Mouse (Mus musculus): ENCODE measurements around the gene Emc10.

Emc10 gene

GRCm38 (mm10) chr7:44484841-44485571, 11.3 kb downstream of the Emc10 start:
- peak in 1 of 2 experiments; percentile 51 for DNase-seq

DNA sequence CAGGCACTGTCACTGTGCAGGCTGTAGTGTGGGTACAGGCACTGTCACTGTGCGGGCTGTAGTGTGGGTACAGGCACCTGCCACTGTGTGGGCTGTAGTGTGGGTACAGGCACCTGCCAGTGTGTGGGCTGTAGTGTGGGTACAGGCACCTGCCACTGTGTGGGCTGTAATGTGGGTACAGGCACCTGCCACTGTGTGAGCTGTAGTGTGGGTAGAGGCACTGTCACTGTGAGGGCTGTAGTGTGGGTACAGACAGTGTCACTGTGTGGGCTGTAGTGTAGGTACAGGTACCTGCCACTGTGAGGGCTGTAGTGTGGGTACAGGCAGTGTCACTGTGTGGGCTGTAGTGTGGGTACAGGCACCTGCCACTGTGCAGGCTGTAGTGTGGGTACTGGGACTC, 12.2 kb downstream of the Emc10 start:
- no peak for DNase-seq

DNA sequence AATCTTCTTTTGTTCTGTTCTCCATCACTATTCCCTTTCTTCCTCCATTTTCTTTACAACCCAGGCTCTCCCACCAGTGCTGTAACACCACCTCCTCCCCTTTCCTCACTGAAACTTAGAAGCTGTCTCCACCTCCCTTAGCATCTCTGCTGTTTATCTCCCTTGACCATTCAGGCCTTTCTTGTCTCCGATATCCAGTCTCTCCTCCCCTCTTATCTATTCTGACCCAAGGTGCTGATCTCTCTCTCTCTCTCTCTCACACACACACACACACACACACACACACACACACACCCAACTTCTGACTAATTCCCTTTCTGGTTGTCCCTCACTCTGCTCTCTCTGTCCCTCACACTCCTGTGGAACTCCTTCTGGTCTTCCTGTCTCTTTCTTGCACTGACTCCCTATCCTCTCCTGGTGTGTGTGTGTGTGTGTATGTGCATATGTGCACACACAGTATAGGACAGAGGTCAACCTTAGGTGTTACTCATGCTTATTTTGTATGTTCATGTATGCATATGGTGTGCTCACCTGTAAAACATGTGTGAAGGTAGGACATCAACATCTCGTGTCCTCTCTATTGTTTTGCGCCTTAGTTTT, 13.4 kb downstream of the Emc10 start:
- no peak for DNase-seq

- no peak for DNase-seq
Observed at GRCm38 (mm10) chr7:44475046-44475614, 21.2 kb downstream of the Emc10 start.

DNA sequence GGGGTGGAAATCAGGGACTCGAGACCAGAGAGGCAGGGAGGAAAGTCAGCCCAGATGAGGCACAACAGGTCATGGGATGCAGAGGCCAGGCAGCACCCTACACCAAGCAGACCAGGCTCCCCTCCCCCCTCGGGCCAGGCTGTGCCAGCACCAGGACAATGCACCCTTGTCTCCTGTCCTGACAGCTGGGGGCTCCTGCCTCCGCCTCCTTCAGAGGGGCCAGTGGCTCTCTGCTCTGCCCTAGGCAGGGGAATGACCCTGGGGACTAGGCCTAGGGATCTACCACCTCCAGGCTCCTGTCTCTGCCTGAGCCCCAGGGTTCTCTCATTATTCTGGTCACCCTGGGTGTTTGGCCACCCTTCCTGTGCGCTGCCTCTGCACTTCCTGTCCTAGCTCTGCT, 21.9 kb downstream of the Emc10 start:
- no peak for DNase-seq

- no peak for DNase-seq
Observed at GRCm38 (mm10) chr7:44472961-44473646, 23.2 kb downstream of the Emc10 start.

DNA sequence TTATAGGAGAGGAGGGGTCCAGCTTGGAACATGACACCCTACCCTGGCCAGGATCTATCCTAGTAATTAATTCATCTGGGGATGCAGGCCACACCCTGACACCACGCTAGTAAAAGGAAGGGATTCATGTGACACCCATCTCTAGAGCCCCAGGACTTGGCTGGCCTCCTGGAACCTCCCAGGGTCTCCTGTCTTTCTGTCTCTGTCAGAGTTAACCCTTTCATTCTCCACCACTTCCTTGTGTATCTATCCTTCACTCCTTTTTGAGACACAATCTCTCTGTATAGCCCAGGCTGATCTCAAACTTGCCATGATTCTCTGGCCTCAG, 23.8 kb downstream of the Emc10 start:
- no peak for DNase-seq

DNA sequence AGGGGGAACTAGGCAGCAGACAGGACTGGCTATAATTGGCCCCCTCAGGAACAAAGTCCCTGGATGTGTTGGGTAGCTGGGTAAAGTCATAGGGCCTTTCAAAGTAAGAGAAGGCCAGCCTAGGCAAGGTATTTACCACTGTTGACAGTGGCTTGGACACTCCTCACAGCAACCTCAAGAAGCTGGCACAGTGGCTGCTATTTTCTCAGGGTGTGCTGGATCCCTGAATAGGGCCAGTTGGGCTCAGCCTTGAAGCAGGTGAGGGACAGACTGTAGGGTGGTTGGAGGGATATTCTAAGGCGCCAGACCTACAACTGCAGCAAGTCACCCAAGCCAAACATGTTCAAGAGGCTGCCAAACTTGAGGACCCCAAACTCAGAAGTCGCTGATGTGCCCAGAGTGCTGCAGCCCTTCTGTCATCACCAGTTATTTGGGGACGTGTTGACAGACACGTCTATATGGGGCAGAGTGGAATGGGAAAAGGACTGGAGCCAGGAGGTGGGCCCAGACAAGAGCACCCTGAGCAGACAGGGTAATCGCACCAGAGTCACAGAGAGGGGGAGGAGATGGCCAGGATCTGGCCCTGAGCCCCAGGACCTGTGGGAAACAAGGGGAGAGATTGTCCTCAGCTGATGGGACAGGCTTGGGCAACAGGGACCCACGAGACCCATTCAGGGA, 24.3 kb downstream of the Emc10 start:
- no peak for DNase-seq

DNA sequence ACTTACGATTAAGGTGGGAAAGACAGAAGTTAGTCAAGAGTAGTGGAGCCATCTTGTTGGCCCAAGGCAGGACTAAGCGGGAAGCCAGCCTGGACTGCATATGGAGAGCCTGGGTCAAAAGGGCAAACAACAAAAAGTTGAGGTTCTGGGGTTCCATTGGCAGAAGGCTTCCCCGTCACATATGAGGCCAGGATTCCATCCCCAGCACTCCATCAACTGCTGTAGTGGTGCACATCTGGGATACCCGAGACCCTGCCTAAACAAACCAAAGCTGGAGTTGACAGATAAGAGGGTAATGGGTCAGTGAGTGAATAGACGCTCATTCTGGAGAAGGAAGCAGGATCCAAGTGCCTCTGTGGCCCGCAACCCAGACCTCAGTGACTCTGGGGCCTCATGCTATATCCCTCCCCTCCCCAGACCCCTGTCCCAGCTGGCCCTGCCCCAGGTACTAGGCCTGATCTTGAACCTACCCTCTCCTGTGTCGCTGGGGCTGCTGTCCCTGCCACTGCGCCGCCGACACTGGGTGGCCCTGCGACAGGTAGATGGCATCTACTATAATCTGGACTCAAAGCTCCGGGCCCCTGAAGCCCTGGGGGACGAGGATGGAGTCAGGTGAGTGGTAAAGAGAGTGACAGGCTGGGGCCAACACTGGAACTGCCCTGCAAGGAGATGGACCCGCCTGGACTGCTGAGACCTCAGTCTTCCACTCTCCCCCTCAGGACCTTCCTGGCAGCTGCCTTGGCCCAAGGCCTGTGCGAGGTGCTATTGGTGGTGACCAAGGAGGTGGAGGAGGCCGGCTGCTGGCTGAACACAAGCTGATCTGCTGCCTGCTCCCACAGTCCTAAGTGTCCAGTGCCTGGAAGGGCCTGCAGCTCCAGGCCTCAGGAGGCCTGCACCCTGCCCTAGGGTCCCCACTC, 25.4 kb downstream of the Emc10 start:
- DNase-seq = no peak

GRCm38 (mm10) chr7:44469677-44470675, 26.4 kb downstream of the Emc10 start:
- no peak for DNase-seq

DNA sequence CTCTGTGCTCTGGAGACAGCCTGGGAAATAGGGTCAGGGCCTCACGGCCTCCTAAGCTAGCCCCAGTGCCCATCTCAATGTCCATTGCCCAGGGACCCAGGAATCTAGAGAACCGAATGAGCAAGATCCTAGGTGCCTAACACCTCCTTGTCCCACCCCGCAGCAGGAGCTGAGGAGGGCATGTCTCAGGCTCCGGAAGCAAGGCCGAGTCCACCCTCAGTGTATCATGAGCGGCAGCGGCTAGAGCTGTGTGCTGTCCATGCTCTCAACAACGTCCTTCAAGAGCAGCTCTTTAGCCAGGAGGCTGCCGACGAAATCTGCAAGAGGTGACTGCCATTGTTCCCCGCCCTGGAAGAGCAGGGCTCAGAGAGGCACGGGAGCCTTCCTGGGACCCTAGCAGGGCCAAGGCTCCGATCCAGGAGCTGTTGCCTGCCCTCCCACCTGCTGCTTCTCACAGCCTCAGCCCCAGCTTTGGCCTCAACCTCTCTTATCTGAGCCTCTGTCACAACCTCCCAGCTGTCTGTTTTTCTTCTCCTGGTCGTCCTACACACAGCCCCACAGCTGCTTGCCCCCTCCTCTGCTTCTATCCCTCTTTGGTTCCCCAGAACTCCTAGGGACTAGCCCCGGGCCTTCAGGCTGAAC, 27.6 kb downstream of the Emc10 start:
- DNase-seq = no peak

- DNase-seq = peak; percentile 86 to 94
Observed at GRCm38 (mm10) chr7:44467811-44468411, 28.4 kb downstream of the Emc10 start, which contains the start of gene Josd2. Josd2 (plus strand) TSS chr7:44467980.

GRCm38 (mm10) chr7:44466888-44467311, 29.4 kb downstream of the Emc10 start:
- DNase-seq = no peak

DNA sequence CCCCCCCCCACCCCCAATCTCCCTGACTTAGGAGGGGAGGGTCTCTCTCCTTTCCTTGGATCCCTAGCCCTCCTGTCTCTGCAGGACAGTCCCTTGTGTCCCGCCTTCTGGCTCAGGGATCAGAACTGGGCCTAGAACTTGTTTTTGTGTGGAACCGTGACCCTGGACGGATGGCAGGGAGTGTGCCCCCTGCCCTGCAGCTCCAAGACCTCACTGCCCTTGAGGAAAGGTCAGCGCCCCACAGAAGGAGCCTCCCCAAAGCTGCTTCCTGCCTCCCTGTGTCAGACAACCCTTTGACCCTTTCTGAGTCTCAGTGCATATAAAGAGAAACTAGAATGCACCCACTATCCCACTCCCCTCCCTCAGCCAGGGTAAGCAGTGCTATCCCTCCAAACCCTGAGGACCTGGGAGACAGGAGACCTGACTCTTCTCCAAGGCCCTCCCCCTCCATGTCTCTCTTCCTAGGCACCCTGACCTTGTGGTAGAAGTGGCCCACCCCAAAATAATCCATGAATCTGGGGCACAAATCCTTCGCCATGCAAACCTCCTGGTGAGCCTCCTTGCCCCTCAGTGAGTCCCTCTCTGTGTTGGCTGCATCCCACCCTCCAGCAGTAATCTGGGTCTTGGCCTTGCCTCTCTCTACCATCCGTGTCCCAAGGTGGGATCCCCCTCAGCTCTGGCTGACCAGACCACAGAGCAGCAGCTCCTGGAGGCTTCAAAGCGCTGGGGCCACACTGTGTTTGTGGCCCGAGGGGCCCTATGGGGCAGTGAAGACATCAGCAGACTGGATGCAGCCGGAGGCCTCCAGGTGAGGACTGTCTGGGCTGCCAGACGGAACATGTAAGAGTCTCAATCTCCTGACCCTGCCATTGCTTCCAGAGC, 30.1 kb downstream of the Emc10 start:
- no peak for DNase-seq

GRCm38 (mm10) chr7:44465111-44465510, 31.2 kb downstream of the Emc10 start, which contains the start of gene Aspdh:
Aspdh (plus strand) TSS chr7:44465391.
- no peak for DNase-seq

GRCm38 (mm10) chr7:44464511-44464910, 31.8 kb downstream of the Emc10 start:
- no peak for DNase-seq

GRCm38 (mm10) chr7:44463556-44464225, 32.6 kb downstream of the Emc10 start:
- no peak for DNase-seq

DNA sequence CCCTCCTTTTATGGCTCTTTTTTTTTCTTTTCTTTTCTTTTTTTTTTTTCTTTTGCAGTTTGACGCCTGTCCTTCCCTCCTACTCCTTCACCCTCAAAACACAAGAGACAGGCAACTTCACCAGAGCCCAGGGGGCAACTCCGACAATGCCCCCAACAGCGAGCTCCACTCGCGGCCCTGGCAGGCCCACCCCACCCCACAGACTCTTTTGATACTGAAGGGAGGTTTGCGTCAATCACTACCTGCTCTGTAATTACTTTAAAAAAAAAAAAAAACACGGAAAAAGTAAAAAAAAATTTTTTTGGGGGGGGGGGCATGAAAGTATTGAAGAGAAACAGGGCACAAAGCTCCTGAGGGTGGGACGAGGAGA, 33.3 kb downstream of the Emc10 start:
- DNase-seq = no peak

Data from thymus, adult 18-20 months (tissue).